Mouse (Mus musculus) heart, postnatal 0 days (tissue): ENCODE results near the gene Gm1113. TPM values are rescaled to one million over a fixed set of nuclear protein-coding genes. Genes with fewer than 3 reads are reported as not detected.

Experiments used
- ATAC-seq: fragments of 200-750 bp; cut with Nextera tagmentation; 2 replicates; pipeline ENCODE4 v1.8.0; 2017; ENCODE audit warnings: low read depth, moderate number of reproducible peaks, moderate library complexity; ENCODE audit not compliant: insufficient read depth
- DNase-seq: peaks from one replicate; pipeline ENCODE4 v3.0.0-alpha.2; 2016; ENCODE audit warnings: low spot score
- H3K27ac ChIP-seq: fragments of 300-500 bp; sonication (generic); 2 replicates; pipeline ENCODE4 v1.5.1; 2014; ENCODE audit warnings: low read depth, mild to moderate bottlenecking
- H3K27me3 ChIP-seq: fragments of 300-500 bp; sonication (generic); 2 replicates; pipeline ENCODE4 v1.6.1; 2014; ENCODE audit warnings: low read length, mixed read lengths; ENCODE audit not compliant: control insufficient read depth, insufficient read depth
- H3K36me3 ChIP-seq: fragments of 300-500 bp; sonication (generic); replicated peaks from 2 replicates; pipeline ENCODE4 v1.6.1; 2014; ENCODE audit warnings: low read length, mixed read lengths; ENCODE audit not compliant: control insufficient read depth, insufficient read depth
- H3K4me1 ChIP-seq: fragments of 300-500 bp; sonication (generic); 2 replicates; pipeline ENCODE4 v1.6.1; 2014; ENCODE audit warnings: antibody characterized with exemption; ENCODE audit not compliant: control insufficient read depth, insufficient read depth
- H3K4me2 ChIP-seq: fragments of 300-500 bp; sonication (generic); 2 replicates; pipeline ENCODE4 v1.6.1; 2014; ENCODE audit warnings: low read depth, mild to moderate bottlenecking, low read length, moderate library complexity
- H3K4me3 ChIP-seq: fragments of 300-500 bp; sonication (generic); 2 replicates; pipeline ENCODE4 v1.5.1; 2014; ENCODE audit warnings: low read depth, low read length
- H3K9ac ChIP-seq: fragments of 300-500 bp; sonication (generic); replicated peaks from 2 replicates; pipeline ENCODE4 v1.6.1; 2014; ENCODE audit warnings: low read depth, low read length, mixed read lengths
- H3K9me3 ChIP-seq: fragments of 300-500 bp; sonication (generic); replicated peaks from 2 replicates; pipeline ENCODE4 v1.6.1; 2016; ENCODE audit warnings: low read length; ENCODE audit not compliant: control insufficient read depth
- CTCF ChIP-seq: IDR thresholded peaks from 2 replicates; pipeline ENCODE4 v1.5.1; 2016; ENCODE audit warnings: antibody characterized with exemption, control low read depth, low read depth
- EP300 ChIP-seq: IDR thresholded peaks from 2 replicates; pipeline ENCODE4 v1.6.1; 2016; ENCODE audit warnings: antibody characterized with exemption, low read depth
- WGBS: fragments of 180-500 bp; shearing (Covaris S2); extraction: QIAGEN DNeasy Blood & Tissue Kit; methylation state at CpG from one replicate; pipeline ENCODE4 v1.1.7; 2014; 5-methylcytosine and 5-hydroxymethylcytosine counted together
- polyA plus RNA-seq: library from polyadenylated mRNA; unstranded; fragments of >200 nt; fragmentation: Nextera tagmentation; extraction: Ambion mirVana; gene quantifications from 2 replicates; pipeline ENCODE4 v1.2.1, GENCODE M21; 2015
- total RNA-seq: library from RNA; depleted of rRNA; stranded (reverse); fragments of >200 nt; gene quantifications from 2 replicates; pipeline ENCODE4 v1.2.3, GENCODE M21; 2014; ENCODE audit warnings: low replicate concordance; rRNA removed

Gm1113 gene
- total and polyA plus RNA-seq, 2 experiments from 2014 or later = not detected

DNA sequence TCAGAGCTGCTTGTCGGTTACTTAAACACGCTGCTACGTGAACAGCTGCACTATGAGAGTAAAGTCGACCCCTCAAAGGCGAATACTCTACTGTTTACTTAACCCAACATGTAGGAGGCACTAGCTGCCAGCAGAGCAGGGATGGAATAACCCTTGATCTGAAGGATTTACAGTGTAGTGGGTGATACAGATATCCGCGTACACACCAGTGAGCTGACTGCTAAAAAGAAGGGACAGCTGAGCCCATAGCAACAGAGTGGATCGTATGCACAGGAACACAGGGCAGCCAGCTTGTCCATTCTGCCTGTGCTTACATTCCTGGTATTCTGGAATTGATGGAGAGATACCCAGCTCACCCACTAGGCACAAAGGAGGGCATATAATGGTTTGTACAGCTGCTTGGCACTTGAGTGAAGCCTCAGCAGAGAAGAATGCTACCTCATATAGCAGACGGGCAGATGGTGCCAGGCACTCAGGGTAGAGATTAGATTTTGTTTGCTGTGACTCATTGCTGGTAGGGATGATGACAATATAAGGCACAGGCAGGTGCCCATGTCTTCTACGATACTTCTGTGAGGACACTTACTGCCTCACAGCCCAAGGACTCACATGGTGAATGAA is 43.9 kb downstream of the Gm1113 start:
- TF ChIP-seq CTCF (no peak), EP300 (no peak)
- Histone ChIP-seq H3K36me3 (peaks cover 34% of the 10 kb centered on the region), H3K4me2 (no peak overlapping the region), H3K27me3 (no peaks in the 10 kb centered on the region), H3K9me3 (no peaks in the 10 kb centered on the region), H3K4me3 (no peak overlapping the region), H3K4me1 (no peaks in the 10 kb centered on the region), H3K27ac (no peak overlapping the region), H3K9ac (no peak overlapping the region)
- DNase-seq (no peak), ATAC-seq (0 out of 2 replicates have a peak, but pooled peaks have one; percentile 20)
- WGBS = 70% methylated on average over 10 of the region's 10 CpGs

DNA sequence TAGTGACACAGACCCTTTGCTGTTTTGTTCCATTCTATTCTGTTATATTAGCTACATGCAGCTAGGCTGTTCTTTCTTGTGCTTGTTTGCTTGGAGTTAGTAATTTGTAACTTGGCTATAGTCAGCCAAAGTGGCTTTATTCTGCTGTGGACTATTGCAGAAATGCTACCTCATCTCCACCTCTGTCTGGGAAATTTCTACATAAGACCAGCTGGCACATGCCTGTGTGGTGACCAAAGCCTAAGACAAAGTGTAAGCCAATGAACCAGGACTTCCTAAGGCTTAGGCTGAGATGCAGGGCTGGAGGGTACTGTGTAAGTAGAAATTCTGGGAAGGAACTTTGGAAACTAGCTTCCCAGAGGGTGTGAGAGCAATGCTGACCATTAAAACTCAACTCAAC is 49.2 kb downstream of the Gm1113 start:
- no peak overlapping the region for H3K27ac ChIP-seq
- TF ChIP-seq CTCF (no peak), EP300 (no peak)
- ATAC-seq = no peak
- H3K27me3 ChIP-seq = no peaks in the 10 kb centered on the region
- H3K4me2 ChIP-seq = no peak overlapping the region
- no peaks in the 10 kb centered on the region for H3K4me1 ChIP-seq
- no peak overlapping the region for H3K9ac ChIP-seq
- no peak overlapping the region for H3K4me3 ChIP-seq
- no peaks in the 10 kb centered on the region for H3K9me3 ChIP-seq
- no peak for DNase-seq
- H3K36me3 ChIP-seq = peaks cover 19% of the 10 kb centered on the region; the same call in 1 of the 2 replicates

DNA sequence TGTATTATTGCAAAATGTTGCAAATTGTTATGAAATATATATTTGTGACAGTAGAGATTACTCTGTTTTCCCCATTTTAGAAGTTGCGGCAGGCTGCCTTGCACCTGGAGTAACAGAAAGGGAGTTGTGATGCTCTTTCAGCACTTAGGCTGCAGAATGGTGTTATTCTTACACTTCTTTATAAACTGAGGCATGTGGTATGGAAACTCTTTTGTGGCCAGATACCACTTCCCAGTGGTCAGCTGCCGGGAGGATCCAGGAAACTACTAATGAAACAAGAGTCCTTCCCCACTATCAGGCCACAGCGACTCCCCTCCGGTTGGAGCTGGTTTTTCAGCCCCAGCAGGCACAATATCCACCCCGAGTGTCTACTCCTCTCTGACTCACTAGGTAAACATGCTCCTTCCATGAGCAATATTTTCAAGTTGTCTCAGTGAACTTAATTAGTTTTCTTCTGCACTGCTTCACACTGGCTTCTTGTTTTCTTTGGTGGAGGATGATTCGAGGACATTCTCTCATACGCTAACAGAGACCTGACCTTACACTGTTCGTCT is 50.7 kb downstream of the Gm1113 start:
- WGBS = 64% methylated on average over 8 of the region's 8 CpGs
- Histone ChIP-seq H3K9ac (no peak overlapping the region), H3K27me3 (no peaks in the 10 kb centered on the region), H3K4me2 (no peak overlapping the region), H3K36me3 (peaks cover 24% of the 10 kb centered on the region), H3K27ac (no peak overlapping the region), H3K4me1 (no peaks in the 10 kb centered on the region), H3K4me3 (no peak overlapping the region), H3K9me3 (no peaks in the 10 kb centered on the region)
- TF ChIP-seq CTCF = no peak
- no peak for TF ChIP-seq EP300
- DNase-seq (peak; percentile 55), ATAC-seq (no peak)

DNA sequence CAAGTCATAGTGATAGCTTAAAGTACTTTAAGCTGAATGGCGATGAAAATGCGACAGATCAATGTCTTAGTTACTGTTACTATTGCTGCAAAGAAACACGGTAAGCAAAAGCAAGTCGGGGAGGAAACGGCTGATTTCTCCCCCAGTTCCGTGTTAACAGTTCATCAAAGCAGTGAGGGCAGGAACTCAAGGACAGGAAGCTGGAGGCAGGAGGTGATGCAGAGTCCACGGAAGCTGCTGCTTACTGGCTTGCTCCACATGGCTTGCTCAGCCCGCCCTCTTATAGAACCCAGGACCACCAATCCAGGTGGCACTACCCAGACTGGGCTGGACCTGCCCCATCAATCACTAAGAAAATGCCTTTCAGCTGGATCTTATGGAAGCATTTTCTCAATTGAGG is 58.5 kb downstream of the Gm1113 start:
- no peaks in the 10 kb centered on the region for H3K9me3 ChIP-seq
- 71% methylated on average over 8 of the region's 8 CpGs for WGBS
- no peak overlapping the region for H3K27ac ChIP-seq
- H3K4me1 ChIP-seq = no peaks in the 10 kb centered on the region
- TF ChIP-seq EP300 = no peak
- TF ChIP-seq CTCF = no peak
- no peaks in the 10 kb centered on the region for H3K27me3 ChIP-seq
- no peak overlapping the region for H3K4me3 ChIP-seq
- H3K9ac ChIP-seq = no peak overlapping the region
- ATAC-seq (no peak), DNase-seq (no peak)
- peaks cover 33% of the 10 kb centered on the region for H3K36me3 ChIP-seq
- no peak overlapping the region for H3K4me2 ChIP-seq

Other genes with a start within 250 kb of the Gm1113 start
- gene Cdon, start 97.1 kb downstream of the Gm1113 start, total RNA-seq = 36.4 and 41.7 TPM in 2 replicates
- 2.2 and 2.3 TPM in 2 replicates for gene Cdon, start 97.1 kb downstream of the Gm1113 start, polyA plus RNA-seq
- gene Ddx25, start 40.3 kb upstream of the Gm1113 start, total RNA-seq = 0.27 TPM in 1 of 2 replicates, not detected in the other
- 0.14 and 0.18 TPM in 2 replicates for gene Ddx25, start 40.3 kb upstream of the Gm1113 start, polyA plus RNA-seq
- gene Pus3, start 40.3 kb upstream of the Gm1113 start, total RNA-seq = 7.9 and 8.6 TPM in 2 replicates
- gene Pus3, start 40.3 kb upstream of the Gm1113 start, polyA plus RNA-seq = 8.4 and 9.2 TPM in 2 replicates
- gene Pate2, start 52.0 kb upstream of the Gm1113 start, total RNA-seq = not detected in 2 replicates
- 0.10 and 0.30 TPM in 2 replicates for gene Pate2, start 52.0 kb upstream of the Gm1113 start, polyA plus RNA-seq
- gene Hyls1, start 52.1 kb upstream of the Gm1113 start, total RNA-seq = 2.9 and 8.8 TPM in 2 replicates
- 7.2 and 8.8 TPM in 2 replicates for gene Hyls1, start 52.1 kb upstream of the Gm1113 start, polyA plus RNA-seq
- gene Pate4, start 93.7 kb upstream of the Gm1113 start, total RNA-seq = not detected in 2 replicates
- not detected in 2 replicates for gene Pate4, start 93.7 kb upstream of the Gm1113 start, polyA plus RNA-seq
- not detected in 2 replicates for gene Pate3, start 129.9 kb upstream of the Gm1113 start, total RNA-seq
- not detected in 2 replicates for gene Pate3, start 129.9 kb upstream of the Gm1113 start, polyA plus RNA-seq
- gene Pate1, start 169.1 kb upstream of the Gm1113 start, total RNA-seq = not detected in 2 replicates
- gene Pate1, start 169.1 kb upstream of the Gm1113 start, polyA plus RNA-seq = not detected in 2 replicates
- not detected in 2 replicates for gene Gm17677, start 222.8 kb upstream of the Gm1113 start, total RNA-seq
- gene Gm17677, start 222.8 kb upstream of the Gm1113 start, polyA plus RNA-seq = not detected in 2 replicates